Mouse (Mus musculus) left cerebral cortex, adult 9 months (tissue): ENCODE measurements around the gene Setd7.

Experiments
- DNase-seq, 2 experiments: peaks; one replicate each; pipeline ENCODE4 v3.0.0; 2022; ENCODE audit warnings: low spot score in 2 of 2

Setd7 gene

GRCm38 (mm10) chr3:51559594-51560450 lies 857 bp downstream of the Setd7 start:
- DNase-seq: peak in 1 of 2 experiments; percentile 79

- DNase-seq: no peak
Measured at GRCm38 (mm10) chr3:51555583-51555982, 5.1 kb downstream of the Setd7 start.

DNA sequence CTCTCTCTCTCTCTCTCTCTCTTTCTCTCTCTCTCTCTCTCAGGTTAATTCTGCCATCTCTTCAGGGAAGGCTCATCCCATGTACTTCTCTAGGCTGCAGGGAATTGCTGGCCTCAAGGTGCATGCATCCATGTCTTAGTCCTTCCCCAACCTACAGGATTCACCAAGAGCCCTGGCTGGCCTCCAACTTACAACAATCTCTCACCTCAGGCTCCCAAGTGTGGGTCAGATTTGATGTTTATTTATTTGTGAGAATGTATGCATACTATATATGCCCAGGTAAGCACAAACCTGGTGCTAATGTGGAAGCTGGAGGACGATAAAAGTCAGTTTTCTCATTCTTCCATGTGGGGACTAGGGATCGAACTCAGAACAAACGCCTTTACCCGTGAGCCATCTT lies 5.8 kb downstream of the Setd7 start:
- DNase-seq: no peak

DNA sequence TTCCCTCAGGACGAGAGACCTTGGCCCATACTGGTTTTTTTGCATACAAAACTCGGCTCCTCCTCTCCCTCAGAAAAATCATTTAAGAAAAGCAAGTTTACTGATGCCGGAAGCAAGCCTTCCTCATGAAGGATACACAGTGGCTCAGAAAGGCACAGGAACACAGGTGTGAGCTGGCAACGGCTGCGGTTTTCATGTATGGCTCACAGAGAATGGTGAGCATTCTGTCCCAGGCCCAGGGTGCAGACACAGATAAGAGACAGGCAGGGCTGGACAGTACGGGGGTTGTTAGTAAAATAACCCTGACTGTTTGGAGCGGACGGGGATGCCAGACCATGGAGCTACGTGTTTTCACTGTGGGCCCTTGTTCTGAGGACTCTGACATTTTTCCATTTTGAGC lies 6.6 kb downstream of the Setd7 start:
- no peak for DNase-seq

DNA sequence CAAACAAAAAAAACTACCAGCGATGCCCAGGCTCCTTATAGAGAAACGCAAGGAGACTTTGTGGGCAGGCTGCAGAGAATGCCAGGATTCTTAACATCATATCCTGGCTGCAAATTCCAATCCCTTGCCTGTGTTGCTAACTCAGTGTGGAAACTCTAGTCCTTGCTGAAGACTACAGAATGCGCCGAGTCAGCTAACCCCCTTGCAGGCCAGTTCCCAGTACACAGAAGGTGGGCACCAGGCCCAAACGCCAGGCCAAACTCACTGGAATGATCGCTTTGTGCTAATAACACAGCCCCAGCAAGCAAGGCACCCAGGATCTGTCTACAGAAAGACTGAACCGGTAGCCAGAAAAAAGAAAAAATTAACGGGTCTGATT lies 7.2 kb downstream of the Setd7 start:
- peak in 1 of 2 experiments; percentile 44 for DNase-seq

DNA sequence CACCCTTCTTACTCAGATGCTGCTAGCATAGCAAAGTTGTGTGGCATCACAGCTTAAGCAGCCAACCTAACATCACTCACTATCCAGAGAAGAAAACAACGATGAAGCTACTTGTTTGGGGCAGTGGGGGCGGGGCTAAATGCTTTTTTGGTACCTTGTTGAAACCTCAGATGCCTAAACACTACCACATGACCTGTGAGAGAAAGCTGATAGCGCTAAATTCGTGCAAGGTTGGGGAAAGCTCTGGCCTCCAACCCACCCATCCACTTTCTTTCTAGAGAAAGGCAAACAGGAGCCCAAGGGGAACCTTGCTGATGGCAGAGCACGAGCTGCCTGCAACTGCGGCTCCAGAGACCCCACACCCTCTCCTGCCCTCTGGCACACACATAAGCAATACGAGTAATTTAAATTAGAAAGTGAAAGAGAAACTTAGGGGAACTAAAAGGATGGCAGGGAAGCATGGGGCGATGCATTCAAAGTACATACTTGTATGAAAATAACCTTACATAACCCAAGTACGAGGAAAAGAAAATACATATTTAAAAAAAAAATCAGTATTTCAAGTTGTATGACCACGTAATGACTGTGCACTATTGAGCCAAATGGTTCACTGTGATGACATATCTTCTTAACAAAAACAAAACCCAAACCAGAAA lies 7.7 kb downstream of the Setd7 start:
- no peak for DNase-seq

DNA sequence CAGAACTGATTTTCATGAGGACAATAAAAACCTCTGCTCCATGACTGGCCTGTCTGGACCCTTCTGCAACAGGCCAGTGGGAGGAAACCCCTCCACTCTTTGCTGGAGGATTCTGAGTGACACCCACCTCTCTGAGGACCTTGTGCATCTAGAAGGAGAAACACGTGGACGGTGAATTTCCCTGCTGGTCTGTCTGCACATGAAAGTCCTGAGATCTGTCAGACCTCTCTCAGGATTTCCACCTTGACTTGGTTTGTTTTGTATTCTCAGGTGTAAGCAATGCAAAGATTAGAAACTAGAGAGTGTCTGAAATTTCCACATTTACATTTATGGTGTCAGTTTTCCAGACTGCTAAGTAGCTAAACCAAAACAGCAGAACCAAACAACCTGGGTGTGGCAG lies 8.5 kb downstream of the Setd7 start:
- DNase-seq: no peak

DNA sequence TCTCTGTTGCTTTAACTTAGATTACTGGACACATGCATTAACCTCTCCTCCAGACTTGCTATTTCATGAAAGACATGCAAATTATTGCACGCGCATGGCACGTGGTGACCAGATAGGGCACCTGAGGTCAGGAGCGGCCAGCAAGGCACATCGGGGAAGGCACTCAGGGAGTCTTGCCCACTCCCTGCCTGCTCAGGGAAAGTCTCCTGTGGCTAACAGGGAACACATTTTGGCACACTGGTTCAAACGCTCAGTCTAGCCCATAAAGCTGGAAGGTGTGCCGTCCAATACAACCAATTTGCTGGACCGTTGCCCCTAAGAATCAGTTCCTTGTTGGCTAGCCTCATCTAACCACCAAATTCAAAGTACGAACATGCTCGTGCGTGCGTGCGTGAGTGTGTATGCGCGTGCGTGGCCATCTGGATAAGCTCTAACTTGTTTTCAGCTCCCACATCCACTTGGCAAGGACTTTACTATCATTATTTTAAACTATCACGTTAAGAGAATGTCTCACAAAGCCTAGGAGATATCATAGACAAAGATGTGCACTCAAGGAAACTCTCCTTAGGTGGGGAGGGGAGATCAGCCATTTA lies 11.6 kb downstream of the Setd7 start:
- no peak for DNase-seq

- no peak for DNase-seq
Measured at GRCm38 (mm10) chr3:51547577-51547976, 13.1 kb downstream of the Setd7 start.

DNA sequence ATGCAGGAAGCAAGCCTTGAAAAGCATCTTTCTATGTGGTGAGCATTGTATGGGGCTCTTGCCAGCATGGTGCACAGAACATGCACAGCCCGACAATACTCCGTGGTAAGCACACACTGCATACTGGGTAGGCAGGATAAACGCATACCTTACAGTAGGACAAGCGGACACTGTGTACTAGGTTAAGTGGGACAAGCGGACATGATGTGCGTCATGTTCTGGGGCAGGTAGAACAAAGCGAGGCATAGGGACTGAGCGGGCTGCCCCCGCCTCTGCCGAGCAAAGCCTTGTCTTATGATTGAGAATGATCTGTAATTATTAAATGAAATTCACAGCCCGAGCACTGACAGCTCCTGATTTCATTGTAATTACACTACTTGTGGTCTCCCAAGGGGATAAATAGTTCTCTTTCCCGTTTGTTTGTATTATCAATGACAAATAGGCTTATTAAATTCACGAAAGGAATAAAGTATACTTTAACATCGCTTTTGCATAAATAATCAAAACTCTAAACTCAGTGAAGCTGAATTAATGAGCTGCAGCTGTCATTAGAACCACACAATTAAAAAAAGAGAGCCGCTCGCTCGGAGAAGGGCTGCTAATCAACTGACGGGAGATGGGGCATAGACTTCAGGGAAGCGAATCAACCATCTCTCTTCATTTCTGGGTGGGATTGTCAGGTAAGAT lies 16.1 kb downstream of the Setd7 start:
- DNase-seq: no peak

GRCm38 (mm10) chr3:51540659-51541058 lies 20.0 kb downstream of the Setd7 start:
- DNase-seq: no peak

GRCm38 (mm10) chr3:51539567-51540408 lies 20.9 kb downstream of the Setd7 start:
- DNase-seq: peak in 1 of 2 experiments; percentile 51

DNA sequence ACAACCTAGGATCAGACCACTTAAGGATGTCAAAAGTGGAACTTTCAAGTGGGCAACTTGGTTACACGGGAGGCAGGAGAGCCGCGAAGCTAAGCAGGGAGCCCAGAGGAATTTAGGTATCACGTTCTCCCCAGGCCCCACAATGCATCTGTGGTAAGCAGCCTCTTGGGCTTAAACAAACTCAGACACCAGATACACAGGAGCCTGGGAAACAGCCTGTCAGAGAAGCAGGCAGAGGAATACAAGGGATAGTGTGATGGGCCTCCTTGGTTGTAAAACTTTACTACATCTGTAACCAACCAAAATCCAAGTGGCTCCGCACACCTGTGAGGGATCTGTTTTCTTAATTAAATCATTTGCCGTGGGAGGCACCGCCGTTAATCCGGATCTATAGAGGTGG lies 26.7 kb downstream of the Setd7 start:
- DNase-seq: no peak

GRCm38 (mm10) chr3:51533573-51533972 lies 27.1 kb downstream of the Setd7 start:
- no peak for DNase-seq

DNA sequence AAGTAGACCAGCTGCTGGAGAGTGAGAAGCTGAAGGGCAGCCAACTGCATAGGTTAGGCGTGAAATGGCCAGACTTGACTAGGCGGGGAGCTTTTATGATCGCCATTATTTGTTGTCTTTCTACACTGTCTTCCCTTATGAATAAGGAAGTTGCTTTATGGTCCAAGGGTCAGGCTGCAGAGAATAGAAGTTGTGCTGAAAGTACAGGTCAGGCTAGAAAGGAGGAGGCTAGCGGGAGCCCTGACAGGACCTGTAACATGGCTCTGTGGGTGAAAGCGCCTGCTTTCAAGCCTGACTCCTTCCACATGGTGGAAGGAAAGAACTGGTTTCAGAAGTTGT lies 28.4 kb downstream of the Setd7 start:
- no peak for DNase-seq

GRCm38 (mm10) chr3:51531473-51532281 lies 29.0 kb downstream of the Setd7 start:
- no peak for DNase-seq

DNA sequence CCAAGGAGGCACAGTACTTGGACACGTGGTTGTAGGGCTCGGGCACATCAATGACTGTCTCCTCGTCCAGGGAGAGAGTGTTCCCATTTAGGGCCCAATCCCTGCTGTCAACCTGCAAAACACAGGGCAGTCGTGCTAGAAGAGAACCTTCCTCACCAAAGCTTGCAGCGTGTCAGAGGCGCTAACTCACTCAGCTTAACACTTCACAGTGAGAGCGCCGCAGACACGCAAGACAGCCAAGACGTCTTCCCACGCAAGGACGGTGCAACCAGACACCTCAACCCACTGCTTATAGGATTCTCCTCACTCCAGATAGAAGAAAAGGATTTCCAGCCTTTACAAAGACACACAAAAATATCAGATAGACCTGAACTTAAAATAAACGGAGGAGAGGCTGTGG lies 33.8 kb downstream of the Setd7 start:
- peak in 1 of 2 experiments; percentile 77 for DNase-seq

GRCm38 (mm10) chr3:51525186-51525785 lies 35.4 kb downstream of the Setd7 start:
- no peak for DNase-seq

GRCm38 (mm10) chr3:51521262-51521661 lies 39.4 kb downstream of the Setd7 start:
- DNase-seq: no peak

- DNase-seq: no peak
Measured at GRCm38 (mm10) chr3:51518763-51519121, 41.9 kb downstream of the Setd7 start.
